Mouse (Mus musculus) neural tube, embryonic 14.5 days (tissue): ENCODE data around the gene Cd96. TPM values are rescaled to one million over a fixed set of nuclear protein-coding genes. Genes with fewer than 3 reads are reported as not detected.

Experiments
- ATAC-seq: fragments of 200-750 bp; cut with Nextera tagmentation; 2 replicates; pipeline ENCODE4 v1.8.0; 2017; ENCODE audit warnings: low read depth, mild to moderate bottlenecking, moderate TSS enrichment, moderate library complexity
- H3K27ac ChIP-seq: fragments of 300-500 bp; sonication (generic); 2 replicates; pipeline ENCODE4 v1.5.1; 2014; ENCODE audit warnings: low read depth, mild to moderate bottlenecking, control low read depth, low read length, moderate library complexity, mixed read lengths
- H3K27me3 ChIP-seq: fragments of 300-500 bp; sonication (generic); 2 replicates; pipeline ENCODE4 v1.6.1; 2014; ENCODE audit warnings: low read length; ENCODE audit not compliant: control insufficient read depth, insufficient read depth
- H3K36me3 ChIP-seq: fragments of 300-500 bp; sonication (generic); 2 replicates; pipeline ENCODE4 v1.6.1; 2014; ENCODE audit warnings: low read length, mixed read lengths; ENCODE audit not compliant: control insufficient read depth, insufficient read depth
- H3K4me1 ChIP-seq: fragments of 300-500 bp; sonication (generic); 2 replicates; pipeline ENCODE4 v1.6.1; 2014; ENCODE audit warnings: low read length; ENCODE audit not compliant: control insufficient read depth, insufficient read depth
- H3K4me2 ChIP-seq: fragments of 300-500 bp; sonication (generic); 2 replicates; pipeline ENCODE4 v1.6.1; 2014; ENCODE audit warnings: mild to moderate bottlenecking, low read depth, low read length, control low read depth
- H3K4me3 ChIP-seq: fragments of 300-500 bp; sonication (generic); 2 replicates; pipeline ENCODE4 v1.5.1; 2014; ENCODE audit warnings: low read depth, low read length, control low read depth, mixed read lengths
- H3K9ac ChIP-seq: fragments of 300-500 bp; sonication (generic); replicated peaks from 2 replicates; pipeline ENCODE4 v1.6.1; 2014; ENCODE audit warnings: low read depth, mild to moderate bottlenecking, control low read depth, low read length, mixed read lengths
- H3K9me3 ChIP-seq: fragments of 300-500 bp; sonication (generic); 2 replicates; pipeline ENCODE4 v1.6.1; 2016; ENCODE audit warnings: low read length; ENCODE audit not compliant: control insufficient read depth
- WGBS: fragments of 180-500 bp; shearing (Covaris S2); extraction: QIAGEN DNeasy Blood & Tissue Kit; methylation state at CpG from one replicate; pipeline ENCODE4 v1.1.7; 2014; 5-methylcytosine and 5-hydroxymethylcytosine counted together
- polyA plus RNA-seq: library from polyadenylated mRNA; unstranded; fragments of >200 nt; fragmentation: Nextera tagmentation; extraction: Ambion mirVana; gene quantifications from 2 replicates; pipeline ENCODE4 v1.2.1, GENCODE M21; 2014

The Cd96 gene
- polyA plus RNA-seq, 1 experiment from 2014 or later, result 0.12 TPM

GRCm38 (mm10) chr16:46008036-46008605 lies 111.9 kb downstream of the Cd96 start:
- Histone ChIP-seq H3K4me2 (peak overlapping the region; percentile 91), H3K4me3 (peak overlapping the region; percentile 65; the same call in 1 of the 2 replicates), H3K4me1 (no peaks in the 10 kb centered on the region), H3K9me3 (no peaks in the 10 kb centered on the region), H3K27me3 (no peaks in the 10 kb centered on the region), H3K36me3 (no peaks in the 10 kb centered on the region), H3K9ac (no peak overlapping the region), H3K27ac (no peak overlapping the region)
- no peak for ATAC-seq
- WGBS, result 65% methylated on average over 5 of the region's 5 CpGs

GRCm38 (mm10) chr16:46006261-46006660 lies 113.8 kb downstream of the Cd96 start:
- 87% methylated on average over 10 of the region's 10 CpGs for WGBS
- no peak for ATAC-seq
- Histone ChIP-seq H3K4me1 (no peaks in the 10 kb centered on the region), H3K9me3 (no peaks in the 10 kb centered on the region), H3K4me2 (no peak overlapping the region), H3K36me3 (no peaks in the 10 kb centered on the region), H3K9ac (no peak overlapping the region), H3K4me3 (no peak overlapping the region), H3K27ac (no peak overlapping the region), H3K27me3 (no peaks in the 10 kb centered on the region)

- H3K4me2 ChIP-seq, result no peak overlapping the region
- no peak for ATAC-seq
- H3K9me3 ChIP-seq, result no peaks in the 10 kb centered on the region
- no peak overlapping the region for H3K9ac ChIP-seq
- no peaks in the 10 kb centered on the region for H3K4me1 ChIP-seq
- H3K27me3 ChIP-seq, result no peaks in the 10 kb centered on the region
- no peaks in the 10 kb centered on the region for H3K36me3 ChIP-seq
- no peak overlapping the region for H3K27ac ChIP-seq
- H3K4me3 ChIP-seq, result no peak overlapping the region
- 85% methylated on average over 10 of the region's 10 CpGs for WGBS
Measured at GRCm38 (mm10) chr16:46001550-46002166, 118.4 kb downstream of the Cd96 start.

- Histone ChIP-seq H3K4me1 (no peaks in the 10 kb centered on the region), H3K27ac (no peak overlapping the region), H3K9me3 (no peaks in the 10 kb centered on the region), H3K27me3 (no peaks in the 10 kb centered on the region), H3K4me2 (no peak overlapping the region), H3K4me3 (no peak overlapping the region), H3K36me3 (no peaks in the 10 kb centered on the region), H3K9ac (no peak overlapping the region)
- ATAC-seq, result no peak
- 73% methylated on average over 3 of the region's 3 CpGs for WGBS
Measured at GRCm38 (mm10) chr16:46000976-46001375, 119.1 kb downstream of the Cd96 start.

GRCm38 (mm10) chr16:45999374-46000191 lies 120.5 kb downstream of the Cd96 start:
- H3K4me3 ChIP-seq, result no peak overlapping the region
- H3K36me3 ChIP-seq, result no peaks in the 10 kb centered on the region
- no peaks in the 10 kb centered on the region for H3K4me1 ChIP-seq
- no peaks in the 10 kb centered on the region for H3K27me3 ChIP-seq
- H3K27ac ChIP-seq, result no peak overlapping the region
- H3K9ac ChIP-seq, result no peak overlapping the region
- ATAC-seq, result peak; percentile 60; the same call in 1 of the 2 replicates
- no peaks in the 10 kb centered on the region for H3K9me3 ChIP-seq
- 26% methylated on average over 10 of the region's 10 CpGs for WGBS
- H3K4me2 ChIP-seq, result no peak overlapping the region

- Histone ChIP-seq H3K4me1 (no peaks in the 10 kb centered on the region), H3K4me3 (no peak overlapping the region), H3K27me3 (no peaks in the 10 kb centered on the region), H3K9me3 (no peaks in the 10 kb centered on the region), H3K36me3 (no peaks in the 10 kb centered on the region), H3K9ac (no peak overlapping the region), H3K27ac (no peak overlapping the region), H3K4me2 (no peak overlapping the region)
- ATAC-seq, result no peak
- 81% methylated on average over 7 of the region's 7 CpGs for WGBS
Measured at GRCm38 (mm10) chr16:45998231-45998630, 121.8 kb downstream of the Cd96 start.

- no peaks in the 10 kb centered on the region for H3K4me1 ChIP-seq
- ATAC-seq, result no peak
- no peak overlapping the region for H3K9ac ChIP-seq
- H3K36me3 ChIP-seq, result no peaks in the 10 kb centered on the region
- WGBS, result 51% methylated on average over 10 of the region's 10 CpGs
- H3K4me3 ChIP-seq, result no peak overlapping the region
- H3K27me3 ChIP-seq, result no peaks in the 10 kb centered on the region
- no peaks in the 10 kb centered on the region for H3K9me3 ChIP-seq
- no peak overlapping the region for H3K4me2 ChIP-seq
- no peak overlapping the region for H3K27ac ChIP-seq
Measured at GRCm38 (mm10) chr16:45990901-45991676, 129.0 kb downstream of the Cd96 start.

GRCm38 (mm10) chr16:45986236-45986635 lies 133.8 kb downstream of the Cd96 start:
- Histone ChIP-seq H3K27ac (no peak overlapping the region), H3K36me3 (no peaks in the 10 kb centered on the region), H3K9me3 (no peaks in the 10 kb centered on the region), H3K9ac (no peak overlapping the region), H3K4me3 (no peak overlapping the region), H3K4me1 (0 out of 2 replicates have a peak, but pooled peaks cover 4% of the 10 kb centered on the region), H3K4me2 (no peak overlapping the region), H3K27me3 (no peaks in the 10 kb centered on the region)
- WGBS, result 50% methylated on average over 1 of the region's 1 CpGs
- no peak for ATAC-seq
